Mouse (Mus musculus) testis, adult 2 months (tissue): ENCODE data around the gene Bri3bp. TPM values are rescaled to one million over a fixed set of nuclear protein-coding genes. Genes with fewer than 3 reads are reported as not detected.

Experiments used
- H3K27ac ChIP-seq: fragments of 200-500 bp; 2 replicates; pipeline ENCODE4 v1.5.1; 2012; ENCODE audit warnings: low read depth, low read length; ENCODE audit not compliant: control insufficient read depth, insufficient read depth
- H3K27me3 ChIP-seq: fragments of 200-500 bp; 2 replicates; pipeline ENCODE4 v1.6.1; 2012; ENCODE audit warnings: mild to moderate bottlenecking, low read length, moderate library complexity; ENCODE audit not compliant: control insufficient read depth, insufficient read depth
- H3K36me3 ChIP-seq: fragments of 200-500 bp; 2 replicates; pipeline ENCODE4 v1.6.1; 2012; ENCODE audit warnings: mild to moderate bottlenecking, low read length; ENCODE audit not compliant: control insufficient read depth, insufficient read depth
- H3K4me1 ChIP-seq: fragments of 200-500 bp; 2 replicates; pipeline ENCODE4 v1.6.1; 2012; ENCODE audit warnings: low read length; ENCODE audit not compliant: control insufficient read depth, insufficient read depth
- H3K4me3 ChIP-seq: fragments of 200-500 bp; 2 replicates; pipeline ENCODE4 v1.5.1; 2012; ENCODE audit warnings: low read depth, mild to moderate bottlenecking, low read length, moderate library complexity, mixed read lengths; ENCODE audit not compliant: control insufficient read depth
- CTCF ChIP-seq: fragments of 200-500 bp; IDR thresholded peaks from 2 replicates; pipeline ENCODE4 v1.5.1; 2012; ENCODE audit warnings: low read depth, mild to moderate bottlenecking, inconsistent platforms, low read length, moderate library complexity; ENCODE audit not compliant: control insufficient read depth, insufficient read depth, insufficient replicate concordance
- POLR2A ChIP-seq: fragments of 200-500 bp; IDR thresholded peaks from 2 replicates; pipeline ENCODE4 v1.6.1; 2012; ENCODE audit warnings: low read depth, mild to moderate bottlenecking, inconsistent platforms, low read length, moderate library complexity; ENCODE audit not compliant: control insufficient read depth
- polyA plus RNA-seq: library from polyadenylated mRNA; depleted of rRNA; stranded (reverse); fragments of >200 nt; gene quantifications from 2 replicates; pipeline ENCODE4 v1.2.3, GENCODE M21; 2012

Bri3bp gene
- polyA plus RNA-seq, 1 experiment: 41.4 TPM

GRCm38 (mm10) chr5:125446344-125446743 lies 5.0 kb downstream of the Bri3bp start:
- Histone ChIP-seq H3K27me3 (no peaks in the 10 kb centered on the region), H3K4me3 (no peak overlapping the region), H3K27ac (no peak overlapping the region), H3K4me1 (peaks cover 8% of the 10 kb centered on the region), H3K36me3 (no peaks in the 10 kb centered on the region)
- TF ChIP-seq POLR2A (no peak), CTCF (no peak)

- Histone ChIP-seq H3K4me1 (peaks cover 2% of the 10 kb centered on the region), H3K36me3 (no peaks in the 10 kb centered on the region), H3K27me3 (no peaks in the 10 kb centered on the region), H3K4me3 (no peak overlapping the region), H3K27ac (no peak overlapping the region)
- TF ChIP-seq POLR2A: no peak
- TF ChIP-seq CTCF: no peak
Measured at GRCm38 (mm10) chr5:125448026-125448425, 6.7 kb downstream of the Bri3bp start.

- no peaks in the 10 kb centered on the region for H3K36me3 ChIP-seq
- TF ChIP-seq POLR2A (no peak), CTCF (no peak)
Measured at GRCm38 (mm10) chr5:125448631-125449030, 7.3 kb downstream of the Bri3bp start.

GRCm38 (mm10) chr5:125449306-125449705 lies 7.9 kb downstream of the Bri3bp start:
- TF ChIP-seq POLR2A: no peak
- Histone ChIP-seq H3K27me3 (no peaks in the 10 kb centered on the region), H3K36me3 (no peaks in the 10 kb centered on the region), H3K4me3 (no peak overlapping the region), H3K4me1 (no peaks in the 10 kb centered on the region; the same call in 1 of the 2 replicates), H3K27ac (no peak overlapping the region)

More at GRCm38 (mm10) chr5:125448631-125449030, 7.3 kb downstream of the Bri3bp start:
- H3K27me3 ChIP-seq: no peaks in the 10 kb centered on the region
- H3K4me1 ChIP-seq: peaks cover under 1% of the 10 kb centered on the region
- no peak overlapping the region for H3K4me3 ChIP-seq
- H3K27ac ChIP-seq: no peak overlapping the region

GRCm38 (mm10) chr5:125452573-125452972 lies 11.2 kb downstream of the Bri3bp start:
- Histone ChIP-seq H3K36me3 (no peaks in the 10 kb centered on the region), H3K27me3 (no peaks in the 10 kb centered on the region), H3K4me1 (no peaks in the 10 kb centered on the region), H3K4me3 (no peak overlapping the region), H3K27ac (no peak overlapping the region)
- TF ChIP-seq CTCF: no peak
- TF ChIP-seq POLR2A: no peak

- no peaks in the 10 kb centered on the region for H3K36me3 ChIP-seq
- TF ChIP-seq POLR2A (no peak), CTCF (no peak)
- H3K27me3 ChIP-seq: no peaks in the 10 kb centered on the region
- no peak overlapping the region for H3K4me3 ChIP-seq
- H3K27ac ChIP-seq: no peak overlapping the region
- H3K4me1 ChIP-seq: no peaks in the 10 kb centered on the region
Measured at GRCm38 (mm10) chr5:125456100-125456499, 14.7 kb downstream of the Bri3bp start.

- Histone ChIP-seq H3K4me3 (no peak overlapping the region), H3K4me1 (no peaks in the 10 kb centered on the region), H3K27me3 (no peaks in the 10 kb centered on the region), H3K36me3 (no peaks in the 10 kb centered on the region), H3K27ac (no peak overlapping the region)
- TF ChIP-seq CTCF (no peak), POLR2A (no peak)
Measured at GRCm38 (mm10) chr5:125457538-125457937, 16.2 kb downstream of the Bri3bp start.

- no peaks in the 10 kb centered on the region for H3K27me3 ChIP-seq
- H3K27ac ChIP-seq: no peak overlapping the region
- no peaks in the 10 kb centered on the region for H3K36me3 ChIP-seq
- H3K4me1 ChIP-seq: peaks cover 6% of the 10 kb centered on the region
- TF ChIP-seq CTCF: no peak
- TF ChIP-seq POLR2A: no peak
- no peak overlapping the region for H3K4me3 ChIP-seq
Measured at GRCm38 (mm10) chr5:125460574-125460973, 19.2 kb downstream of the Bri3bp start.
